Mouse (Mus musculus): ENCODE results near the gene Tnn. TPM values are rescaled to one million over a fixed set of nuclear protein-coding genes. Genes with fewer than 3 reads are reported as not detected.

Tnn gene
- polyA plus RNA-seq, 2 experiments from 2014 or later = 0.15 TPM; not detected in 1

DNA sequence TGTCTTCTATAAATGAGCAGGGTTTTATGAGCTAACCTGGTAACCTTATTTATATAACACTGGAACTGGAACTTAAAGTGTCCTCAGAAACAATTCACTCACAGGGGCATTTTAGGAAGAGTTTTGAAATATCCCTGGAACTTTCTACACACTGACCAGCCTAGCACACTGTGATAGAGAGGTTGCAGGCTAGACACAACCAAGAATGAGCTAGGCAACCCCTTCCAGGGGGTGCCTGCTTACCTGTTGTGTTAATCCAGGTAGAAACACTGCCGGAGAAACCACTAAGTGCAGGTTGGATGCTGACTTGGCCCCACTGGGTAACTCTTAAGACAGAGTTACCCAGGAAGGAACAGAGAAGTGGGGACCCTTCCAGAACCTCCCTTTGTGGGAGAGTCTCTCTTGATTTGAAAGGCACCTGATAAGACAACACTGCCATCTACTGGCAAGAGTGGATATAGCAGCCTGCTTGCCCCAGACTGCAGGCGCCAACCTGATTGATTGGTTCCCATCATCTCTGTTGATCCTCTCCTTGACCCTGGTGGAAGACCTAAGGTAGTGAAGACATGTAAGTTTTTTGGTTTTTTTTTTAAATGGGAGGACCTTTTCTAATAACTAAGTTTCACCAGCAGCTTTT, 72.5 kb downstream of the Tnn start:
- ATAC-seq = peak; percentile 52

DNA sequence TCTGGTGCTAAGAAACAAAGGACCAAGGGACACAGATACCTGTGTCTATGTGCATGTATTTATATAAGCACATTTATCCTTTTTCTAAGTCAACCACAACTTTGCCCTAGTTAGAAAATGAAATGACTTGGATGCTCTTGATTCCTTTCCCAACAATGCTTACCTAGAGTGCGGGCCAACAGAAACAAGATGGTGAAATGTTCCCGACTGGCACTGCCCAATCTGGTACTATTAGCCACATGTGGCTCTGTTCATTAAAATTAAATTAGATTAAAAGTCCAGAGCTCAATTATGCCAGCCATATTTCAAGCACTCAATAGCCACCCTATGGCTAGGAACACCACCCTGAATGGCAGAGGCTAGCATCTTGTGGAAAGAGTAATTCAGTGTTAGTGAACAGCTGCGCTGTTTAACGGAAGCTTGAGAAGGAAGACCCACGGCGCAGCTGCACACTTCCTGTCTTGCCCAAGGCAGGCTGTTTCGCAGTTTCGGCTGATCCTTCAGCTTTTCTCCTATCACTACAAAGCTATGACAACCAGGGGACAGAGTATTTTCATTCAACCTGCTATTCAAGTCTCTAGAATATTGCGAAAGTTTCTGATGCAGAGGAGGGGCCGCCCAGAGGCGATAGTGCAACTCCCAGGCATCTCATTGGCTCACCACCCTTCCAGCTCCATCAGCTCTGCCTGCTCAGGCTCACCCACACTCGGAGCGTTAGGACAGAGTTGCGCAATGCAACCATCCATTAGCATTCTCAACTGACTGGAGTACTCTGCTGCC, 74.3 kb downstream of the Tnn start:
- ATAC-seq = peak; percentile 53

- ATAC-seq = no peak
Observed at GRCm38 (mm10) chr1:160064547-160065144, 88.7 kb downstream of the Tnn start.

GRCm38 (mm10) chr1:160061725-160062366, 91.5 kb downstream of the Tnn start:
- ATAC-seq = no peak

- ATAC-seq = peak; percentile 37
Observed at GRCm38 (mm10) chr1:160061321-160061720, 92.1 kb downstream of the Tnn start.

GRCm38 (mm10) chr1:160060542-160060941, 92.8 kb downstream of the Tnn start:
- ATAC-seq = no peak

GRCm38 (mm10) chr1:160059908-160060307, 93.5 kb downstream of the Tnn start:
- ATAC-seq = no peak

DNA sequence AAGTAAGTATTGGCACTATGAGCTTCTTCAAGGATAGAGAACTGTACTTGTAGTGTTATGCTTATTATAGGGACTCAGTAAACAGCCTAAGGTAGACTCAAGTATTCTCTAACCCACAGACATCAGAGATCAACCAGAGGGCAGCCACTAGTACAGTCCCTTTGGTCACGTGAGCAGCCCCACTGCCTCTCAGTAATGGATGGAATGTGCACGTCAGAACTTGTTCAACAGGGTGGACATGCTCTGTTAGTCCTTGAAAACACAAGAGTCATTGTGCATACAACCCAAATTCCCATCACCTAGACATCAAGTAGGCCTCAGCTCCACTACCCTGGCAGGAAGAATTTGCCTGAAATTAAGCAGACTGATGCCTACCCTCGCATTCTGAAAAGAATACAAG, 95.7 kb downstream of the Tnn start:
- ATAC-seq = no peak

GRCm38 (mm10) chr1:160054366-160055078, 98.9 kb downstream of the Tnn start:
- ATAC-seq = peak; percentile 60

- ATAC-seq = peak; percentile 68
Observed at GRCm38 (mm10) chr1:160053510-160054305, 99.7 kb downstream of the Tnn start.

- peak; percentile 70 for ATAC-seq
Observed at GRCm38 (mm10) chr1:160052556-160053315, 100.6 kb downstream of the Tnn start.

- no peak for ATAC-seq
Observed at GRCm38 (mm10) chr1:160050898-160051297, 102.5 kb downstream of the Tnn start.

DNA sequence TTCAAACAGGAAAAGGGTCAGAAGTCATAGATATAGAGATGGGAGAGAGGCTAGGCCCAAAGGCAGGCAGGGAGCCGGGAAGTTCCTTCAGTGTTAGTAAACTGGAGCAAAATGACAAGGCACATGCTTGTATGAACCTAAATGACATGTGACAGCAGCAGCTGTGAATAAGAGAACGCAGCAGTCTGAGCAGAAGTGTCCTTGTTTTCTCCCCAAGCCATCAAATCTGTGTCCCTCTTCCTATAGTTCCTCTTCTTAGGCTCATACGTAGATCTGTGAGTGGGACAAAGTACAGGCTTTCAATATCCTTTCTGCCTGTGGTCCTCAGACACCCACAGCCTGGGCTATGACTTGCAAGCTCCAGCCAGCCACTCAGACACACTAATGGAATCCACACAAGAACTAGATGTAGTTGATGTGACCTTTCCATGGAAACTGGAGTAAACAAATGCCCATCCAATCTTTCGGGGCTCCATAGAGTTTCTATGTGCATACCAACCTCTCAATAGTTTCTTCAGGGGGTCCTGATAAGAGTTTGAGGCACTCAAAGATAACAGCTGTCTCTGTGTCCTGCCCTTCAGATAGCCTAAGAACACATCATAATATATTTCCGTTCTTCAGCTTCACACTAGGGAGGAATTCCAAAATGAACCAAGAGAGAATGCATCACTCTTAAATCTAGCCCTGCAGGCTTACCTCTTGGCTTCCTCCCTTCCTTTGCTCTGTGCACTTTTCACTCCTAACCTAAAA, 104.1 kb downstream of the Tnn start:
- no peak for ATAC-seq

DNA sequence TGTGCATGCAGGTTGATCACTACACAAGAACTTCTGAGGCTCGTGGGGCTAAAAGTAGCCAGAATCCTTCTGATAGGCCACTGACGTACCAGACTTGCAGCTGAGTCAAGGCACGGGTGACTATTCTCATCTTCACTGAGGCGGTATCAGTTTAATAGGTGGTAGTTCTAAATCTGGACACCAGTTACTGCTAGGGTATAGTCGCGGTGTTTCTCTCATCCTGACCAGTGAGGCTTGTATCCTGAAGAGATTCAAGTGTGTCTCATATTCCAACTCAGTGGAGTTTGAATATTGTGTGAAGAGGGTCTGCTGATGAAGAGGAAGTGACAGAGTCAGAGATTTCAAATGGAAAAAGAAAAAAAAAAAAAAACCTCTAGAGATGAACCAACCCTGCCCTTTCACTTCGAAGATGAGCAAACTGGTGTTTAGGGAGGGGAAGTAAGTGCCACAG, 105.9 kb downstream of the Tnn start:
- ATAC-seq = peak; percentile 9

- peak; percentile 4 for ATAC-seq
Observed at GRCm38 (mm10) chr1:160046786-160047185, 106.6 kb downstream of the Tnn start.

GRCm38 (mm10) chr1:160045971-160046370, 107.4 kb downstream of the Tnn start:
- no peak for ATAC-seq

GRCm38 (mm10) chr1:160045056-160045715, 108.2 kb downstream of the Tnn start:
- no peak for ATAC-seq

DNA sequence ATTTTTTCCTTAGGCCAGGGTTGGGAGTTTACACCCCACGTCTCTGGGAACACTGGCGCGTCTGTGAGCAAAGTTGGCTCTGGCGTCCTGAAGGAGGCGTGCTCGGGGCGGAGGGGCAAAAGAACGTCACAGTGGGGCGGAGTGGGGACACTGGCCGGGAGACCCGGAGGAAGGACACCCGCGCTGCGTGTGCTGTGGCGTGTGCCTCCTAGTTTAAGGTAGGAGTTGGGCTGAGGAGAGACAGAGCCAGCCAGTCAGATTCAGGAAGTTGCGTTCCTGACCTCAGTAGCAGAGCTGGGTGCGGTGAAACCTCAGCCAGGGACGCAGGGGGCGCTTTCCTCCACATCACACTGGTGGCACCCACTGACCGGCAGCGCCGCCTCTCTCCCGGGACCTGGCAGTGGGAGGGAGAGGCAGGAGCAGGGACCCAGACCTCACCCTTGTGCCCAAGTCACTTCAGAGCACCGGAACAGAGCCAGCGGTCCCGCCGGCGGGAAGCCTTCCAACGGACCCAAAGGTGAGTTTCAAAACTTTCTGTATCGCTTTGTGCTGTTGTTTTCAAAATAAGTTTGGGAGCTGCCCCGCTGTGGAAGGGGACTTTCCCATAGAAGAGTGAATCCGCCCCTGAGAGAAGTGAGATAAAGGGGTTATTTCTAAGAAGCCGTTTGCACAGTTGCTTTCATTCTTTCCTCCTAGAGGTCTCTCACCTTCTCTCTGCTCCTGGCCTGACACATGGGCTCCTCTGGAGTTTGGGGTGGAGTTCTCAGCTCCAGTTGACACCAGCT, 109.0 kb downstream of the Tnn start, which contains the start of gene 4930523C07Rik:
TSS of gene 4930523C07Rik (plus strand) at position 146 of the 785 bp plus-strand sequence.
- peak; percentile 62 for ATAC-seq
